Mouse (Mus musculus): ENCODE results near the gene Ephb1. TPM values are rescaled to one million over a fixed set of nuclear protein-coding genes. Genes with fewer than 3 reads are reported as not detected.

The Ephb1 gene
- total and polyA plus RNA-seq, 2 experiments, result under 0.01 to 0.05 TPM

DNA sequence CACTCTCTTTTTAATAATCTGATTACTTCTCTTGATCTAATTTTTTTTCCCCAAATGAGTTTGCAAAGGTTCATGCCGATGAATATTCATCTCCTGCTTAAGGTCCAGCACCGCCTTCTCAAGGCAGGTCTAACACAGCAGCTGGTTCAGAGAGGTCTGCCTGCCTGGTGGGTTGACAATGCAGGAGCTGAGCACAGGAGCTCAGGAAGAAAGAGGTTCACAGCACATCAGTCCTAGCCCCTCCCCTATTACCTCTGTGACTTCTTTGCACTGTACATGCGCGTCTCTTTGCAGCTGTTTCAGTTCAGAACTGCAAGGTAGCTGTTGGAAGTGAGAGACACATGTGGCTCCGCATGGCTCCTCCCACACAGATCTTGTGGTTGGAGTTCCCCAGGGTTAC lies 281.1 kb downstream of the Ephb1 start:
- Histone ChIP-seq H3K4me3 (ENCODE audit: insufficient read depth, low read depth, low read length) (no peak overlapping the region), H3K9ac (ENCODE audit: low read depth, low read length) (no peak overlapping the region), H3K79me2 (ENCODE audit: control insufficient read depth, insufficient read depth, low read length) (no peaks in the 10 kb centered on the region), H3K27ac (replicated peaks; ENCODE audit: insufficient read depth, low read depth, low read length) (no peak overlapping the region), H3K4me1 (ENCODE audit: control insufficient read depth, insufficient read depth, low read length) (no peaks in the 10 kb centered on the region), H3K27me3 (ENCODE audit: control insufficient read depth, insufficient read depth, low read length) (no peaks in the 10 kb centered on the region), H3K36me3 (ENCODE audit: control insufficient read depth, insufficient read depth, low read length) (no peaks in the 10 kb centered on the region)
- 90% methylated on average over 5 of the region's 5 CpGs for WGBS
- DNase-seq (ENCODE audit: extremely low read depth, low read depth, low spot score), result no peak
- TF ChIP-seq CTCF (IDR thresholded peaks at IDR 0.05; ENCODE audit: low read depth, low read length) (no peak), POLR2A (IDR thresholded peaks at IDR 0.05; ENCODE audit: extremely low read depth, insufficient read depth, low read length) (no peak)

DNA sequence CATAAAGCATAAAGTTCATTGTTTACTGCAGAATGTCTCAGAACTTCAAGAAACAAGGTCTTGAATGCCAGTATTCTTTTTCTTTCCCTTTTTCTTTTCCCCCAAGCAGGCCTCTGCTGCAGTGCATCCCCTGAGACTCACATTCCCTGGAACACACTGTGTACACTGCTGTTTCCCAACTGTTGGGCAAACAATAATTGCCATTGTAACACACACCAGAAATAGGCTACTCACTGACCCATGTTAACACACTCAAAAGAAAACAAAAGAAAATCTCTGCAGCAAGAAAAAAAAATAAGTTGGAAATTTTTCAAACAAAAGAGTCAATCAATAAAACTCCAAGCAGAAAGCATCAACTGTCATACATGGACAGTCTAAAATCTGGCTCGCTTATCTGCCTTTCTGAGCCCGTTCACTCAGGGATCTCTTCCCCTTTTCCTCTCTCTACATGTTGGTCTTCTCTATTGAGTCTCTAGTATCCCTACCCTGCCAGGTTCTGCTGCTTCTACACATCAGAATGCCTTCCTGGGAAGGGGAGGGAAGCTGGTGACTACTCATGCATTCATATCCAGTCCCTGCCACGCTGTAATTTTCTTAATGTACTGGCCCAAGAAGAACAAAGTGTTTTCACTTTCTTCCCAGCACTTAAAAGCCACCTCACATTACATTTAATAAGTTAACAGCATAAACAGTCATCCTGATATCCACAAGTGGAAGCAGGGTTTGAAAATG lies 285.2 kb downstream of the Ephb1 start:
- no peak overlapping the region for H3K27ac ChIP-seq (replicated peaks; ENCODE audit: insufficient read depth, low read depth, low read length)
- 78% methylated on average over 3 of the region's 3 CpGs for WGBS
- no peaks in the 10 kb centered on the region for H3K4me1 ChIP-seq (ENCODE audit: control insufficient read depth, insufficient read depth, low read length)
- H3K9ac ChIP-seq (ENCODE audit: low read depth, low read length), result no peak overlapping the region
- DNase-seq (ENCODE audit: extremely low read depth, low read depth, low spot score), result no peak
- no peaks in the 10 kb centered on the region for H3K79me2 ChIP-seq (ENCODE audit: control insufficient read depth, insufficient read depth, low read length)
- H3K36me3 ChIP-seq (ENCODE audit: control insufficient read depth, insufficient read depth, low read length), result no peaks in the 10 kb centered on the region
- H3K4me3 ChIP-seq (ENCODE audit: insufficient read depth, low read depth, low read length), result no peak overlapping the region
- no peaks in the 10 kb centered on the region for H3K27me3 ChIP-seq (ENCODE audit: control insufficient read depth, insufficient read depth, low read length)
- no peak for TF ChIP-seq POLR2A (IDR thresholded peaks at IDR 0.05; ENCODE audit: extremely low read depth, insufficient read depth, low read length)
- no peak for TF ChIP-seq CTCF (IDR thresholded peaks at IDR 0.05; ENCODE audit: low read depth, low read length)

DNA sequence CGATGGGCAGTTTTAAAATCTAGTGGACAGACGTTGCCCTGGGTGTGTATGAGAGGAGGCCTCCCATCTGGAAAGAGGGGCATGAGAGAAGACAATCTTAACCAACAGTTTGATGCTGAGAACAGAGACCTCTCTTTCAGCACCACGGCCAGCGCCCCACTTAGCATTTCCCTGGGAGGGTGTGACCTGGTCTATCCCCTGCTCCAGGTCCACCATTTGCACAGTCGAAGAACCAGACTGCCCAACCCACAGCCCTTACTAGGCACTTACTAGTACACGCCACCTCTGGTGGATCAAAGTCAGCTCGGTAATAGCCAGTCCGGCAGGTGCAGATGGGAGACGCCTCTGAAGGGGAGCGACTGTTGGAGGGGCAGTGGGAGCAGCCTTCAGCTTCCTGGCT lies 287.9 kb downstream of the Ephb1 start:
- 63% methylated on average over 10 of the region's 10 CpGs for WGBS
- no peak for DNase-seq (ENCODE audit: extremely low read depth, low read depth, low spot score)
- H3K27ac ChIP-seq (replicated peaks; ENCODE audit: insufficient read depth, low read depth, low read length), result no peak overlapping the region
- H3K4me3 ChIP-seq (ENCODE audit: insufficient read depth, low read depth, low read length), result no peak overlapping the region
- H3K27me3 ChIP-seq (ENCODE audit: control insufficient read depth, insufficient read depth, low read length), result no peaks in the 10 kb centered on the region
- TF ChIP-seq POLR2A (IDR thresholded peaks at IDR 0.05; ENCODE audit: extremely low read depth, insufficient read depth, low read length) (no peak), CTCF (IDR thresholded peaks at IDR 0.05; ENCODE audit: low read depth, low read length) (no peak)
- no peaks in the 10 kb centered on the region for H3K4me1 ChIP-seq (ENCODE audit: control insufficient read depth, insufficient read depth, low read length)
- no peaks in the 10 kb centered on the region for H3K79me2 ChIP-seq (ENCODE audit: control insufficient read depth, insufficient read depth, low read length)
- H3K9ac ChIP-seq (ENCODE audit: low read depth, low read length), result no peak overlapping the region
- H3K36me3 ChIP-seq (ENCODE audit: control insufficient read depth, insufficient read depth, low read length), result no peaks in the 10 kb centered on the region

DNA sequence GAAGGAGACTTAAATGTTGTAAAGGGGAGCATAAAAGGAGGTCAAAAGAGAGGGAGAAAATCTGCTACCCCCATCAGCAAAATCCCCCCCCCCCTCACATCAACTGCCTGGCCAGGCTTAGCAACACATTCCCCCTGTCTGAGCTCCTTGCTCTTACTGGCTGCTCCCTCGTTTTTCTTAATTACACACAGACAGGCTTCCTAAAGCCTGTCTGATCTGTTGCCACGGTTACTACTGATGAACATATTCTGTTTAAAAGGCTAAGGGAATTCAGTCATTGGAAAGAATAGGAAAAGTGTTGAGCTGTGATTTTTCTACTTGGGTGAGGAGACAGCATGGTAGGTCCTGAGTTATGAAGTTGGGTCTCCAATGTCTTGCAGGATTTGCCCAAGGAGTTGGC lies 308.6 kb downstream of the Ephb1 start:
- no peak overlapping the region for H3K27ac ChIP-seq (replicated peaks; ENCODE audit: insufficient read depth, low read depth, low read length)
- H3K79me2 ChIP-seq (ENCODE audit: control insufficient read depth, insufficient read depth, low read length), result no peaks in the 10 kb centered on the region
- no peak for DNase-seq (ENCODE audit: extremely low read depth, low read depth, low spot score)
- no peak overlapping the region for H3K4me3 ChIP-seq (ENCODE audit: insufficient read depth, low read depth, low read length)
- TF ChIP-seq CTCF (IDR thresholded peaks at IDR 0.05; ENCODE audit: low read depth, low read length), result no peak
- WGBS, result 43% methylated on average over 2 of the region's 2 CpGs
- H3K4me1 ChIP-seq (ENCODE audit: control insufficient read depth, insufficient read depth, low read length), result no peaks in the 10 kb centered on the region
- H3K9ac ChIP-seq (ENCODE audit: low read depth, low read length), result no peak overlapping the region
- no peaks in the 10 kb centered on the region for H3K27me3 ChIP-seq (ENCODE audit: control insufficient read depth, insufficient read depth, low read length)
- no peaks in the 10 kb centered on the region for H3K36me3 ChIP-seq (ENCODE audit: control insufficient read depth, insufficient read depth, low read length)

DNA sequence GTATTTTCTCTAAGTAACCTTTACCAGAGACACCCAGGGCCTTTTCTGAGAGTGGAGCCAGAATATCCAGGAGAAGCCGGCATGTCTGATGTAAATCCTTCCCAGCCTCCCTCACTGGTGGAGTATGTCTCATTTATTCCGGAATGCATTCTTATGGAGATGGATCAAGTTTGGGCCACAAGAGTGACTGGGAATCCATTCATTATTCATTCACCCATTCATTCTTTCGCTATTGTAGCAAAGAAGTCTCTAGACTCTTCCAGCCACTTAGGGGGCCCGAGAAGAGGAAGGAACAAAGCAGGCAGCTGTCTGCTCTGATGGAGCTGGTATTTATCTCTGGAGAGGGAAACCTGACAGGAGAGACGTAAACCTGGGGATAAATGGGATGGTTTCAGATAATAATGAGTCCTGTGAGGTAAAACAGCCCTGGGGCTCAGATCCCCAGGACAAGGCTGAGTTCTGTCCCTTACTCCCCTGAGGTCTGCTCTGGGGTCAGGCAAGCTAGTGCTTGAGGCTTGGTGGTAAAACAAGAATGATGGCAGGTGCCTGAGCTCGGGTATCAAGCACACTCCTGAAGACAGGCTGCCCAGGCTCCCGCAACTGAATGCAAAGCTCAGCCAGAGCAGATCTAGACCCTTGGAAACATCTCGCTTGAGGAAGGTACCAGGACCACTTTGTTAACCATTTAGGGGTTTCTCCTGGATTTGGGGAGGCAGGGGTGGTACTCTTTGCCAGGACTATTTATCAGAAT lies 309.2 kb downstream of the Ephb1 start:
- Histone ChIP-seq H3K4me1 (ENCODE audit: control insufficient read depth, insufficient read depth, low read length) (no peaks in the 10 kb centered on the region), H3K27me3 (ENCODE audit: control insufficient read depth, insufficient read depth, low read length) (no peaks in the 10 kb centered on the region), H3K4me3 (ENCODE audit: insufficient read depth, low read depth, low read length) (no peak overlapping the region), H3K27ac (replicated peaks; ENCODE audit: insufficient read depth, low read depth, low read length) (no peak overlapping the region), H3K79me2 (ENCODE audit: control insufficient read depth, insufficient read depth, low read length) (no peaks in the 10 kb centered on the region), H3K9ac (ENCODE audit: low read depth, low read length) (no peak overlapping the region), H3K36me3 (ENCODE audit: control insufficient read depth, insufficient read depth, low read length) (no peaks in the 10 kb centered on the region)
- no peak for DNase-seq (ENCODE audit: extremely low read depth, low read depth, low spot score)
- WGBS, result 63% methylated on average over 8 of the region's 8 CpGs
- no peak for TF ChIP-seq CTCF (IDR thresholded peaks at IDR 0.05; ENCODE audit: low read depth, low read length)
- no peak for TF ChIP-seq POLR2A (IDR thresholded peaks at IDR 0.05; ENCODE audit: extremely low read depth, insufficient read depth, low read length)
